Mouse (Mus musculus) ZHBTc4 (cell line): ENCODE measurements around the gene Odaph.

Source experiments
- DNase-seq: peaks from one replicate; pipeline ENCODE4 v3.0.0-alpha.2; 2011; ENCODE audit warnings: low read depth, low spot score

Odaph gene

GRCm38 (mm10) chr5:91987236-91987635, at the start of gene Odaph:
Odaph (plus strand) TSS chr5:91987475.
- DNase-seq = no peak

GRCm38 (mm10) chr5:91945609-91946008, 41.7 kb upstream of the Odaph start:
- peak; percentile 40 for DNase-seq

- DNase-seq = no peak
These were observed 40.3 kb upstream of the Odaph start for GRCm38 (mm10) chr5:91947008-91947407.

- DNase-seq = peak; percentile 89
These were observed 37.8 kb upstream of the Odaph start for GRCm38 (mm10) chr5:91949441-91949840.

GRCm38 (mm10) chr5:91951404-91951803, 35.9 kb upstream of the Odaph start:
- DNase-seq = no peak

DNA sequence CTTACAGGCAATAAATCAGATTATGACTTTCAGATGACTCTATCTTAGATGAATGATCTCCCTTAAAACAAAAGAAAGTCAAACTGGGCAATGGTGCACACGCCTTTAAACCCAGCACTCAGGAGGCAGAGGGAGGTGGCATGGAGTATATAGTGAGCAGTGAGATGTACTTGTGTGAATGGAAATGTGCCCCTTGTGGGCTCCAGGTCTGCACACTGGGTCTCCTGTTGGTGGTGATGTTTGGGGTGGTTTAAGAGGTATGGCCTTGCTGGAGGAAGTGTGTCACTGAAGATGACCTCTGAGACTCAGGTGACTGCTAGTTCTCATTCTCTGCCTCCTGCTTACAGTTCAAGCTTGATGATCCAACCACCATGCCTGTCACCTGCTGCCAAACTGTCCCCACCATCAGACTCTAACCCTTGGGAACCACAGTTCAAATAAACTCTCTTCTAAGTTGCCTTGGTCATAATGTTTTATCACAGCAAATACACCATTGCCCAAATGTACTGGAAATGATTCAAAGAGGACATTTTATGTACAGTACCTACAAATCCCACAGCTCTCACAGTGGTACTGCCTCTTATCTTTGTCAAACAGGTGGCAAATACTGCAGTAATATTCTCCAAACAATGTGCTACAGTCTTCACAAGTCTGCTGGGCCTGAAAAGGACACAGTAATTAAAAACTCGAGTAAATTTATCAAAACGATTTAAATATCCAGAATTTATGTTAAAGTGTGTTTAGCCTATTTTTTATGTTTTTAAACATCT, 30.1 kb upstream of the Odaph start:
- DNase-seq = no peak

DNA sequence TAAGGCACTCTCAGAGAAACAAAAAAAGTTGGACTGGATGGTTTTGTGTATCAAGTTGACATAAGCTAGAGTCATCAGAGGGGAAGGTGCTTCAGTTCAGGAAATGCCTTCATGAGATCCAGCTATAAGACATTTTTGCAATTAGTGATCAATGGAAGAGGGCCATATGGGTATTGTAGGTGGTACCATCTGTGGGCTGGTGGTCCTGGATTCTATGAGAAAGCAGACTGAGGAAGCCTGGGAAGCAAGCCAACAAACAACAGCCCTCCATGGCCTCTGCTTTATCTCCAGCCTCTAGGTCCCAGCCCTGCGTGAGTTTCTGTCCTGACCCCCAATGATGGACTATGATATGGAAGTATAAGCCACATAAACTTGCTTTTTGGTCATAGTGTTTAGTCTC, 28.2 kb upstream of the Odaph start:
- DNase-seq = no peak

- DNase-seq = no peak
These were observed 27.3 kb upstream of the Odaph start for GRCm38 (mm10) chr5:91959986-91960385.

DNA sequence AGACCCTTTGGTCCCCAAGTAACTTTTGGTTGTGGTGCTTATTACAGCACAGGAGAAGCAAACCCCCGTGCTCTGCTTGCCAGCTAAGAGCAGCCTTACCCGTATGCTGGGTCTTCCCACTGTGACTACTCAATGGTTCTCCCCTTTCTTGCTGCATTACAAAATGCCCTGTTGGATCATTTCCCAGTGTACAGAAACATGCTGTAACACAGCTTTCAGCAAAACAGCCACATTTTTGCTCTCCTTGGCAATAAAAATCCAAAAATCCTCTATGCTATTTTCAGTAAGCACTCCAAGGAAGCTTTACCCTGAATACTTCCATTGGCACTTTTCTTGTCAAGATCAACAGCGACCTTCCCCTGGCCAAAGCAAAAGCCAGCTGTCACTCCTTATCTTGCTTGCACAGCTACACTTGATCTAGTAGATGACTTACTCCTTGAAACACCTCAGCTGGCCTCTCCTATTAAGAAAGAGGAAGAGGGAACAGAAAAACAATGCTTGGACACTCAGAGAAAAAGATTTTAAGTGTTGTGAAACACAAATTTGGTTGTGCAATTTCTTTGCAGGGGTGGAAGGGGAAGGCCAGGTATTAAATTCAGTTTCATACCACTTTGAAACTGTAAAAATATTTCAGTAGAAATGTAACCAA, 26.5 kb upstream of the Odaph start:
- DNase-seq = no peak

- DNase-seq = no peak
These were observed 25.9 kb upstream of the Odaph start for GRCm38 (mm10) chr5:91961370-91961769.

DNA sequence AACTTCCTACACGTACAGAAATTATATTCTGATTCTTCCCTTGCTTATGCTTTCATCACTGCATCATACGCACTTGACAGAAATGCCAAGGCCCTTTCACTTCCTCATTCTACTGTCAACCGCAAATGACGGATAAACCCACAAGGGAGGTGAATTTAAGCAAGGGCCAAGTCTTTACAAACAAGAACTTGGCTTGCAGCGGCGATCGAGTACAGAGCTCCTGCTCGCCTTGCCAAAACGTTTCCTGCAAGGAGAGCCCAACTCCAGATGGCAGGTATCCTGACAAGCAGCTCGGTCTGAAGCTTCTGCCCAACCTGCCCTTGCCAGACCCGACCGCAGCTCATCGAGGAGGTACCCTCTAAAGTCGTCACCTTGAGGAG, 25.0 kb upstream of the Odaph start:
- DNase-seq = no peak

- peak; percentile 98 for DNase-seq
These were observed 24.4 kb upstream of the Odaph start, which contains the start of gene Rchy1 for GRCm38 (mm10) chr5:91962639-91963440. Rchy1 (minus strand) TSS chr5:91963068.

- DNase-seq = no peak
These were observed 15.2 kb upstream of the Odaph start for GRCm38 (mm10) chr5:91972046-91972445.

DNA sequence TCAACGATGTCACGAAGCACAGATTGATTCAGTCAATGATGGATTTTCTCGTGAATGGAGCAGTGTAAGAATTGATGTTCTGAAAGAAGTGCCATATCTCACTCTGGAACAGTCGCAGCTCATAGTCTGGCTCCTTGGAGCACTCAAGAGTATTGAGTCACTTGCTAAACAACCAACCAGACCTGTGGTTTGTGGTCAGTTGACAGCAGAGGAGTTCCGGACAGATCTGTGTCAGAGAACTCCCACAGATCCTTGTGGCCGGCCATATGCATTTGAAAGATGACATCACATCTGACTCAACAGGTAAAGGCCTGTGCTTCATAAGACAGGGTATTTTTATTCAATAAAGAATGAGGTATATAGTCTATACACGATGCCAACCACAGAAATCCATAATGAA, 13.3 kb upstream of the Odaph start:
- no peak for DNase-seq

- DNase-seq = no peak
These were observed 11.5 kb upstream of the Odaph start for GRCm38 (mm10) chr5:91975758-91976157.

DNA sequence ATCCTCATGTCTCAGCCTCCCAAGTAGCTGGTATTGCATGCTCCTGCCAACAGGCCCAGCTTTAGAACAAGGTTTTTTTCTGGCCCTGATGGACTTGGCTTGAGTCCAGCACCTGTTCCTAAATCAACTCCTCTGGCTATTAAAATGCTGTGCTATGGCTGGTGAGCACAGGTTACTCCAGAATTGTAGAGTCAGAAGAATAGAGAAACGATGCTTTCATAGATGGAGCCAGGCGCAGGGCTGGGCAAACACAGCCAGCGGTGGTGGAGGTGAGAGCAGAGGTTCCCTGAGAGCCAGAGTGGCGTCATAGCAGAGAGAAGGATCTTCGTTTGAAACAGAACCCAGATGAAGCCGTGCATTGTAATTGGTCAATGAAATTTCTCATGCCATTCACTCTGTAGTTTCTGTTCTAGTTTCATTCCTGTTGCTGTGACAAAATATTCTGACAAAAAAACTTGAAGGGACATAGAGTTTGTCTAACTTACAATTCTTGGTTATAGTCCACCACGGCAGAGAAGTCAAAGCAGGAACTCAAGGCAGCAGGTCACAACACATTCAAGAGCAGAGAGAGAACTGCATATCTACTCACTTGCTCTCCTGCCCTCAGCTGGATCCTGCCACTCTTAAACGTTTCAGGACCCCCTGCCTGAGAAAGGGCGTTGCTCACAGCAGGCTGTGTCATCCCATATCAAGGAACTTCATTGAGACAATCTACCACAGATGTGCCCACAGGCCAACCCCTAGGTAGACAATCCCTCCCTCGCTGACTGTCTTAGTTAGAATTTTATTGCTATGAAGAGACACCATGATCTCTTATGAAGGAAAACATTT, 10.5 kb upstream of the Odaph start:
- DNase-seq = no peak

DNA sequence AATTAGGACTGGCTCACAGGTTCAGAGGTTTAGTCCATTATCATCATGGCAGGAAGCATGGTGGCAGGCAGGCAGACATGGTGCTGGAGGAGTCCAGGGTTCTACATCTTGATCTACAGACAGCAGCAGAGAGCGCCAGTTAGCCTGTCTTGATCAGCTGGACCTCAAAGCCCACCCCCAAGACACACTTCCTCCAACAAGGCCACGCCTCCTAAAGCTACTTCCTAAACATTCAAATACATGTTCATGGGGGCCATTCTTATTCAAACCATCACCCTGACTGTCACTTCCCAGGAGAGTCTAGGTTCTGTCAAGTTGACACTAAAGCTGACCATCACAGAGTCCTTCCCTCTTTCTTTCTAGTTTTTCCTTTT, 9.9 kb upstream of the Odaph start:
- peak; percentile 44 for DNase-seq

GRCm38 (mm10) chr5:91981176-91981840, 6.0 kb upstream of the Odaph start:
- no peak for DNase-seq

GRCm38 (mm10) chr5:91983490-91983889, 3.8 kb upstream of the Odaph start:
- no peak for DNase-seq

- peak; percentile 61 for DNase-seq
These were observed 1.6 kb upstream of the Odaph start for GRCm38 (mm10) chr5:91985721-91986120.

DNA sequence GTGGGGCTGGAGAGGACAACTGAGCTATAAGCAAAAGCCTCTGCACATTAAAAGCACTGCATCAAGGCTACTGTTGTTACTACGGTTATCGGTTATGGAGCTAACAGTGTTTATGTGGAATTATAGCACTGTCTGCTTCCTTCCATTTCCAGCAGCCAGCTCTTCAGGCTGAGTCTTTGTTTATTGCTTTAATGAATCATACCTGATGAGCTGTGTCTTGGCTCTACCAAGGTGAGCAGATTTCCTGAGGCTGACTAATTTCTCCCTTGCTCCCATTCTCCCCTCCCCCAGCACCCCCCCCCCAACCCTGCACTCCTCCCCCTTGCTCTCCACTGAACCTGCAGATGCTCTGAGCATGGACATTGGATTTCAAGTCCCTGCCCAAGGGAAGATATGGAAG, 524 bp downstream of the Odaph start:
- DNase-seq = no peak
